Mouse (Mus musculus) midbrain, postnatal 0 days (tissue): ENCODE measurements around the gene Fcor. TPM values are rescaled to one million over a fixed set of nuclear protein-coding genes. Genes with fewer than 3 reads are reported as not detected.

Experiments used
- ATAC-seq: fragments of 200-750 bp; cut with Nextera tagmentation; 2 replicates; pipeline ENCODE4 v1.8.0; 2017; ENCODE audit warnings: moderate number of reproducible peaks, mild to moderate bottlenecking, moderate TSS enrichment, moderate library complexity; ENCODE audit not compliant: low FRiP score
- DNase-seq: peaks from one replicate; pipeline ENCODE4 v3.0.0-alpha.2; 2015; ENCODE audit warnings: low spot score
- H3K27ac ChIP-seq: fragments of 300-500 bp; sonication (generic); 2 replicates; pipeline ENCODE4 v1.5.1; 2014; ENCODE audit warnings: low read depth, mild to moderate bottlenecking, low read length, mixed read lengths
- H3K27me3 ChIP-seq: fragments of 300-500 bp; sonication (generic); 2 replicates; pipeline ENCODE4 v1.6.1; 2014; ENCODE audit warnings: low read length, control low read depth, mixed read lengths; ENCODE audit not compliant: insufficient read depth
- H3K36me3 ChIP-seq: fragments of 300-500 bp; sonication (generic); 2 replicates; pipeline ENCODE4 v1.6.1; 2014; ENCODE audit warnings: low read length, control low read depth, mixed read lengths; ENCODE audit not compliant: insufficient read depth
- H3K4me1 ChIP-seq: fragments of 300-500 bp; sonication (generic); 2 replicates; pipeline ENCODE4 v1.6.1; 2014; ENCODE audit warnings: mild to moderate bottlenecking, control low read depth, antibody characterized with exemption, low read length, mixed read lengths; ENCODE audit not compliant: insufficient read depth
- H3K4me2 ChIP-seq: fragments of 300-500 bp; sonication (generic); 2 replicates; pipeline ENCODE4 v1.6.1; 2014; ENCODE audit warnings: low read depth, mild to moderate bottlenecking, low read length, mixed read lengths; ENCODE audit not compliant: poor library complexity, severe bottlenecking
- H3K4me3 ChIP-seq: fragments of 300-500 bp; sonication (generic); 2 replicates; pipeline ENCODE4 v1.5.1; 2014; ENCODE audit warnings: low read depth, mild to moderate bottlenecking, low read length, moderate library complexity
- H3K9ac ChIP-seq: fragments of 300-500 bp; sonication (generic); replicated peaks from 2 replicates; pipeline ENCODE4 v1.6.1; 2014; ENCODE audit warnings: mild to moderate bottlenecking, low read length, moderate library complexity, mixed read lengths; ENCODE audit not compliant: poor library complexity, severe bottlenecking
- H3K9me3 ChIP-seq: fragments of 300-500 bp; sonication (generic); 2 replicates; pipeline ENCODE4 v1.6.1; 2016; ENCODE audit warnings: low read length, control low read depth
- CTCF ChIP-seq: IDR thresholded peaks from 2 replicates; pipeline ENCODE4 v1.5.1; 2016; ENCODE audit warnings: antibody characterized with exemption, mild to moderate bottlenecking
- WGBS: fragments of 180-500 bp; shearing (Covaris S2); extraction: QIAGEN DNeasy Blood & Tissue Kit; methylation state at CpG from one replicate; pipeline ENCODE4 v1.1.7; 2014; 5-methylcytosine and 5-hydroxymethylcytosine counted together
- polyA plus RNA-seq: library from polyadenylated mRNA; unstranded; fragments of >200 nt; fragmentation: Nextera tagmentation; extraction: Ambion mirVana; gene quantifications from 2 replicates; pipeline ENCODE4 v1.2.1, GENCODE M21; 2015
- total RNA-seq: library from RNA; depleted of rRNA; stranded (reverse); fragments of >200 nt; gene quantifications from 2 replicates; pipeline ENCODE4 v1.2.3, GENCODE M21; 2014; rRNA removed

The Fcor gene
- total RNA-seq (14.7 and 33.3 TPM in 2 replicates), polyA plus RNA-seq (20.1 and 20.3 TPM in 2 replicates)

DNA sequence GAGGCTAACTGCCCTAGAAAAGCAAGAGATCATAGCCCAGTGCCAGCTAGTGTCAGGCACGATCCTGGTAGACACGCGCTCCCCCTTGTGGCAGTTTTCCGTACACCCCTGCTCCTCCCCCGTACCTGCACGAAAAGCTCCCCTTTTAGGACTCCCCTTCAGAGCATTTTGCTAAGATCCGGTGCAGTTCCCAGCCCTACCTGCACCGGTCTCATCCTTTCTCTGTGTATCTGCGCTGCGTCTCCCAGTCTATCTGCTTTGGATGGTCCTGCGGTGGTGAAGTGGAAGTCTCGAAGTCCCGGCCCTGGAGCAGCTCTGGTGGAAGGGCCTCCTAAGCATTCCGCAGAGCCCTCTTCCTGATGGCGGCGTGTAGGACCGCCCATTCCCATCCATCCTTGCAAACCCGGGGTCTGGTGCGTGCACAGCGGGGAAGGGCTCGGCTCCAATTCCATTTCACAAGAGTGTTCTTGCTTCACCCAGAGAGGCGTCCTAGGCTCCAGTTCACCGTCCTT is at the start of gene Fcor:
Gene Fcor, minus strand, starts transcription at position 383 of the 512 bp plus-strand sequence.
- Histone ChIP-seq H3K27ac (peak within 1 kb of the TSS; percentile 71), H3K4me1 (no peaks in the 10 kb centered on the region), H3K9ac (peak within 1 kb of the TSS; percentile 66), H3K9me3 (no peaks in the 10 kb centered on the region), H3K36me3 (no peaks in the 10 kb centered on the region), H3K4me2 (peak within 1 kb of the TSS; percentile 61), H3K4me3 (peak within 1 kb of the TSS; percentile 40), H3K27me3 (no peaks in the 10 kb centered on the region)
- DNase-seq (peak; percentile 87), ATAC-seq (peak; percentile 86)
- TF ChIP-seq CTCF, result peak; percentile 90
- under 1% methylated on average over 23 of the region's 23 CpGs for WGBS

DNA sequence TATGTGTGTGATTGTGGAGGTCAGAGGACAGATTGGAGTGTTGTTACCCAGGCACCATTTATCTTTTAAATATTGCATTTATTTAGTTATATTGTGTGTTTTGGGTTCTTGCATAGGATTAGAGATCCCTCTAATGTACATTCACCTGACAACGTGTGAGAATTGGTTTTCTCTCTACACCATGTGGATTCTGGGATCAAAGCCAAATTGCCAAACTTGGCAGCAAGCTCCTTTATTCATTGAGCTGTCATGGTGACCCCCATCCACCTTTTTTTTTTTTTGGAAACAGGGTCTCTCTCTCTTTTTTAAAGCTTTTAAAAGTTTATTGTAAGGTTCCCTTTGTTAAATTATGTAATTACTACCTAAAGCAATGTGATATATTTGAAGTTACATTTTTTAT is 48.9 kb upstream of the Fcor start:
- no peak for ATAC-seq
- Histone ChIP-seq H3K27me3 (no peaks in the 10 kb centered on the region), H3K27ac (no peak overlapping the region), H3K36me3 (no peaks in the 10 kb centered on the region), H3K4me1 (no peaks in the 10 kb centered on the region), H3K9ac (no peak overlapping the region), H3K9me3 (no peaks in the 10 kb centered on the region), H3K4me3 (no peak overlapping the region), H3K4me2 (no peak overlapping the region)
- peak; percentile 67 for DNase-seq
- WGBS, result 23% methylated on average over 1 of the region's 1 CpGs
- no peak for TF ChIP-seq CTCF

DNA sequence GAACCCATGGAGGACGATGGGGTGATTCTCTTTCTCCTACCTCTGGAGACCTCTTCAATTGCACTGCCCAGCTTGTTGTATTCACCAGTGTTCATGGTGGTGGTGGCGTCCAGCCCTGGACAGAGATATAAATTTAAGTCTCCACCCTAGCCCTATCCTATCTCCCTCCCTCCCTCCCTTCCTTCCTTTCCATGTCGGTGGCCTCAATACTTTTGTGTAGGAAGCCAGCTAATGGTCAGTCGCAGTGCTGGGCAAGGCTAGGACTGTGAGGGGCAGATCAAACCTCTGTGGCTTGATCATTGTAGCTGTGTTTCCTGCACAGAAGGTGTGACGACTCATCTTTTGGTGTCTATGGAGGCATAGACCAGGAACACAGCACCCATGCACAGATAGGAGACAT is 48.4 kb upstream of the Fcor start, which contains the start of gene Clec4g:
Gene Clec4g, minus strand, starts transcription at position 101 of the 400 bp plus-strand sequence.
- no peak within 1 kb of the TSS for H3K27ac ChIP-seq
- TF ChIP-seq CTCF, result no peak
- H3K36me3 ChIP-seq, result no peaks in the 10 kb centered on the region
- no peaks in the 10 kb centered on the region for H3K4me1 ChIP-seq
- no peaks in the 10 kb centered on the region for H3K27me3 ChIP-seq
- no peak within 1 kb of the TSS for H3K4me2 ChIP-seq
- ATAC-seq (no peak), DNase-seq (no peak)
- 78% methylated on average over 5 of the region's 5 CpGs for WGBS
- H3K9me3 ChIP-seq, result no peaks in the 10 kb centered on the region
- H3K4me3 ChIP-seq, result no peak within 1 kb of the TSS
- H3K9ac ChIP-seq, result no peak within 1 kb of the TSS

DNA sequence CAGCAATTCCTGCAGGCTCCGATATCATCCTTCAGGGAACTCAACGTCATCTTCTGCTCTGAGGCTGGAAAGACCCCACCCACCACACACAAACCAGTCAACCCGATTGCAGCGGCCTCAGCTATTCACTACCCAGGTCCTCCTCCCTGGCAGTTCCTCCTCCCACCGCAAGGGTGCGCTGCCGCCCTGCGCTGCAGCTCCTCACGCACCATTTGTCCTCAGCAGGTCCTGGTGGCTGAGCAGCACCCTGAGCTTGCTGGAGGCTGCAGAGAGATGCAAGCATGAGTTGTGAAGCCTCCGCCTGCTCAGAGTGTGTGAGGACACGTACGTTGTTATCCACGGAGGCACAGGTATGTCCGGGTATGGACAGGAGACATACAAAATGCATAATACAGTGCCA is 46.4 kb upstream of the Fcor start:
- H3K9ac ChIP-seq, result no peak overlapping the region
- ATAC-seq (0 out of 2 replicates have a peak, but pooled peaks have one; percentile 47), DNase-seq (peak; percentile 43)
- no peak overlapping the region for H3K4me2 ChIP-seq
- no peaks in the 10 kb centered on the region for H3K9me3 ChIP-seq
- H3K27ac ChIP-seq, result no peak overlapping the region
- H3K36me3 ChIP-seq, result no peaks in the 10 kb centered on the region
- no peaks in the 10 kb centered on the region for H3K27me3 ChIP-seq
- WGBS, result 19% methylated on average over 14 of the region's 14 CpGs
- peak; percentile 72 for TF ChIP-seq CTCF
- H3K4me1 ChIP-seq, result no peaks in the 10 kb centered on the region
- H3K4me3 ChIP-seq, result no peak overlapping the region

DNA sequence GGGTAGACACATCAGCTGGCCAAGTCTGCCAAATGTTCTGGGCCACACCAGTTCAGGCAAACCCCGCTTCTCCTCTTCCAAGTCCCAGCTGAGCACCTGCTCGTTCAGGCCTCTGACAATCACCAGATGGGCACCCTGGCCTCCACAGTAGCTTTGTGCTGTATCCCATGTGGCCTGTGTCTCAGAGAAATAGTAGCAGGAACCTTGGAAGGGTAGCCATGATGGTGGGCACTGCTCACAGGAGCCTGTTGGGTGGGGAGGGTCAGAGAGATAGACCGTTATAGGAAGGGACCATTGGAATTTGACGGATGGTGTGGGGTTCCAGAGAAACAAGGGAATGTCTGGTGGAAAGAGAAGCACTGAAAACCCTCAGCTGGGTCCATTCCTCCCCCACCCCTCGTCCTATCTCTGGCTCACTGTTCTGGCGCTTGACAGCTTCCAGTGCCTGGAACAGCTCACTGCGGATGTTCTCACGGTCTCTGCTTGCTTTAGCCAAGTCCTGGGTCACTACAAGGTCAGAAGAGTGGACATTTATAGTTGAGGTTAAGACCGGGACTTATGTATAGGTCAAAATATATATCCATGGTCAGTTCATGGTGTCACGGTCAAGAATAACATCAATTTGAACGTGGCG is 45.3 kb upstream of the Fcor start:
- no peak for DNase-seq
- H3K9me3 ChIP-seq, result no peaks in the 10 kb centered on the region
- no peak; the same call in 1 of the 2 replicates for ATAC-seq
- no peaks in the 10 kb centered on the region for H3K27me3 ChIP-seq
- 86% methylated on average over 12 of the region's 12 CpGs for WGBS
- H3K4me1 ChIP-seq, result no peaks in the 10 kb centered on the region
- no peaks in the 10 kb centered on the region for H3K36me3 ChIP-seq
- H3K9ac ChIP-seq, result no peak overlapping the region
- H3K27ac ChIP-seq, result no peak overlapping the region
- no peak for TF ChIP-seq CTCF
- no peak overlapping the region for H3K4me3 ChIP-seq
- H3K4me2 ChIP-seq, result no peak overlapping the region

DNA sequence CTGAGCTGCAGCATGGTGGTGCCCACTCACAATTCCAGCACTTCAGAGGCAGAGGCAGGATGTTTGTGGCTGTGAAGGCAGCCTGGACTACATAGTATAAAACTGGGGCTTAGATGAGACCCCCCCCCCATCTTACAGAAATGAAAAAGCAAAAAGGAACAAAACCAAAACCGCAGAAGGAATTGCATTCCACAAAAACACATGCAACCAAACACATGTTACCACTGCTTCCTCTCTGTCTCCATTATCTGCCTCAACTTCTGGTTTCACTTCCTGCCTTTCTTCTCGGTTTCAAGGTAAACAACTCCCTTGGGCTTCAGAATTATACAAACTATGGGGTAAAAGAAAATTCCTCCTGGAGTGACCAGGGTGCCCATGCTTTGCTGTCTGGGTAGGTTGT is 39.5 kb upstream of the Fcor start:
- no peak overlapping the region for H3K9ac ChIP-seq
- ATAC-seq, result no peak
- H3K4me2 ChIP-seq, result no peak overlapping the region
- WGBS, result 69% methylated on average over 2 of the region's 2 CpGs
- no peaks in the 10 kb centered on the region for H3K4me1 ChIP-seq
- DNase-seq, result no peak
- H3K9me3 ChIP-seq, result no peaks in the 10 kb centered on the region
- no peaks in the 10 kb centered on the region for H3K36me3 ChIP-seq
- no peak for TF ChIP-seq CTCF
- H3K4me3 ChIP-seq, result no peak overlapping the region
- no peaks in the 10 kb centered on the region for H3K27me3 ChIP-seq
- H3K27ac ChIP-seq, result no peak overlapping the region
